Mouse (Mus musculus): ENCODE results near the gene Sprr2k. TPM values are rescaled to one million over a fixed set of nuclear protein-coding genes. Genes with fewer than 3 reads are reported as not detected.

Gene Sprr2k
- not detected in 2 replicates for polyA plus RNA-seq (2015; fragmentation: Nextera tagmentation; extraction: Ambion mirVana)

DNA sequence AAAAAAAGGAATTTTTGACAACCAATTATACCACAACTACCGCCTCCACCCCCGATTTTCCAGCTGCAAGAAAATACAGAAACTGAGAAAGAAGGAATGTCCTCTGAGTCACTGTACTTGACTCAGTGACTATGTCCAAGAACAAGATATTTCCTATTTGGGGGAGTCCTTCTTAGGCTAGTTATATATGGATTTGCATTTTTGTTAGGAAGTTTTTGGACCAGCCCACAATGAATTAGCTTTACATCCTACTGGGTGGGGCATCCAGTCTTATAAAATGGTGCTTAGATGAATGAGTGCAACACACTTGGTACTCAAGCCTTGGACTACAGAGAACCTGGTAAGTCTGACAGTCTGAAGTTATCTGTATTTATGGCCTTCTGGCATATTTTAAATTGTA, at the start of gene Sprr2k:
Gene Sprr2k, plus strand, starts transcription at position 301 of the 400 bp plus-strand sequence.
- Histone ChIP-seq H3K4me1 (no peaks in the 10 kb centered on the region), H3K9ac (no peak within 1 kb of the TSS), H3K9me3 (no peaks in the 10 kb centered on the region), H3K27me3 (replicated peaks) (no peaks in the 10 kb centered on the region), H3K36me3 (no peaks in the 10 kb centered on the region), H3K27ac (replicated peaks) (no peak within 1 kb of the TSS), H3K4me3 (no peak within 1 kb of the TSS), H3K4me2 (no peak within 1 kb of the TSS)
- WGBS = 75% methylated on average over 2 of the region's 2 CpGs
- no peak for ATAC-seq (ENCODE audit: extremely low read depth, insufficient number of reproducible peaks, low FRiP score, low TSS enrichment)

DNA sequence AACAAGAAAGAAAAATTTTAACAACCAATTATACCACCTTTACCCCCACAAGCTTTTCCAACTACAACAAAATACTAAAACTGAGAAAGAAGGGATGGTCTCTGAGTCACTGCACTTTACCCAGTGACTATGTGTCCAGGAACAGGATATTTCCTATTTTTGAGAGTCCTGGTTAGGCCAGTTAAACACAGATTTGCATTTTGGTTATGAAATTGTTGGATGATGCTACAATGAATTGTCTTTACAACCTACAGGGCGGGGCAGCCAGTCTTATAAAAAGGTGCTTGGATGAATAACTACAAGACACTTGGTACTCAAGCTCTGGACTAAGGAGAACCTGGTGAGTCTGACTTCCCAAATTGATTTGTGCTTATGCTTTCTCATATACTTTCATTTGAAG, 47.0 kb upstream of the Sprr2k start, which contains the start of gene Sprr2h:
Gene Sprr2h, plus strand, starts transcription at position 301 of the 400 bp plus-strand sequence.
- Histone ChIP-seq H3K9ac (no peak within 1 kb of the TSS), H3K9me3 (no peaks in the 10 kb centered on the region), H3K27me3 (replicated peaks) (no peaks in the 10 kb centered on the region), H3K4me2 (no peak within 1 kb of the TSS), H3K4me3 (no peak within 1 kb of the TSS), H3K27ac (replicated peaks) (no peak within 1 kb of the TSS), H3K4me1 (no peaks in the 10 kb centered on the region), H3K36me3 (no peaks in the 10 kb centered on the region)
- WGBS = 64% methylated on average over 1 of the region's 1 CpGs
- no peak for ATAC-seq (ENCODE audit: extremely low read depth, insufficient number of reproducible peaks, low FRiP score, low TSS enrichment)

DNA sequence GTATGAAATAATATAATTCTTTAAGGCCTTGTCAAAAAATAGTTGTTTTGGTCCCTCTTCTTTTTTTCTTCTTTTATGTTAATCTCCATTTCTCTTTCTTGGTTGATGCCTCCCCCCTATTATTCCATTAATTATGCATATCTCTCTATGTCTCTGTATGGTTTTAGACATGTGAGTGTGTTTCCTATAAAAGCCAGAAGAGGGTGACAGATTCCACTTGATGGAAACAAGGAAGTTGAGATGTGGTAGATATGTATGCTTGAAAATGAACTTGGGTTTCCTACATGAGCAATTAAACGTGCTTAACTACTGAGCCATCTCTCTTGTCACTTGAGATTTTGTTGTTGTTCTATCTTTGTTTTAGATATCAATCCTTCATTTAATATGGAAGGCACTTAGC, 38.1 kb upstream of the Sprr2k start:
- Histone ChIP-seq H3K36me3 (no peaks in the 10 kb centered on the region), H3K4me2 (no peak overlapping the region), H3K4me3 (no peak overlapping the region), H3K4me1 (no peaks in the 10 kb centered on the region), H3K27me3 (replicated peaks) (no peaks in the 10 kb centered on the region), H3K9ac (no peak overlapping the region), H3K9me3 (no peaks in the 10 kb centered on the region), H3K27ac (replicated peaks) (no peak overlapping the region)
- WGBS = 49% methylated on average over 1 of the region's 1 CpGs
- ATAC-seq (ENCODE audit: extremely low read depth, insufficient number of reproducible peaks, low FRiP score, low TSS enrichment) = no peak

DNA sequence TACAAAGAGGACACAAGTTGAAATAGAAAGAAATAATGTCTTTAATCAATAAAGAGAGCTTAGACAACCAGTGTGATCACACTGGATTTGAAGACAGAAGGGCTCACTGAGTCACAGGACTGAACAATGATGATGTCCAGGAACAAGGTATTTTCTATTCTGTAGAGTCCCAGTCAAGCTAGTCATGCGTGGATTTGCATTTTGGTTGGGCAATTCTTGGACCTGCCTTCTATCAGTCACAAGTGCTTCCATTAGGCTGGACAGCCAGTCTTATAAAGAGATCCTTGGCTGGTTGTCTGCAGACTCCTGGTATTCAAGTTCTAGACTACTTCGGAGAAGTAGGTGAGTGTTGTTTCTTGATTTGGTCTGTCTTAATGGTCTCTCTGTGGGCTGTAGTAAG, 24.7 kb upstream of the Sprr2k start, which contains the start of gene Sprr2i:
Gene Sprr2i, plus strand, starts transcription at position 301 of the 400 bp plus-strand sequence.
- H3K9ac ChIP-seq = no peak within 1 kb of the TSS
- ATAC-seq (ENCODE audit: extremely low read depth, insufficient number of reproducible peaks, low FRiP score, low TSS enrichment) = no peak
- no peaks in the 10 kb centered on the region for H3K27me3 ChIP-seq (replicated peaks)
- H3K4me3 ChIP-seq = no peak within 1 kb of the TSS
- 75% methylated on average over 2 of the region's 2 CpGs for WGBS
- no peak within 1 kb of the TSS for H3K27ac ChIP-seq (replicated peaks)
- no peaks in the 10 kb centered on the region for H3K36me3 ChIP-seq
- no peaks in the 10 kb centered on the region for H3K4me1 ChIP-seq
- H3K9me3 ChIP-seq = no peaks in the 10 kb centered on the region
- no peak within 1 kb of the TSS for H3K4me2 ChIP-seq

DNA sequence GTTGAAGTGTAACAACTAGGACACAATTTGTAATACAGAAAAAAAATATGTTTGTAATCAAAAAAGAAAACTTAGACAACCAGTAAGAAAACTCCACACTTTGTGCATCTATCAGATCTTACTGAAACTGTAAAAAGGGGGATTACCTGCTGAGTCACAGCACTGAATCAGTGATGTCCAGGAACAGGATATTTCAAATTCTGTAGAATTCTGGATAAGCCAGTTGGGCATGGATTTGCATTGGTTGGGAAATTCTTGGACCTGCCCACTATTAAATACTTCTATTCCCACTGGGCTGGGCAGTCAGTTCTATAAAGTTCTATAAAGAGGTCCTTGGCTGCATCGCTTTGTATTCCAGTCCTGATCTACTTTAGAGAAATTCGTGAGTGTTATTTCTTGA, 14.6 kb upstream of the Sprr2k start, which contains the start of gene Sprr2j-ps:
Gene Sprr2j-ps, plus strand, starts transcription at position 301 of the 400 bp plus-strand sequence.
- ATAC-seq (ENCODE audit: extremely low read depth, insufficient number of reproducible peaks, low FRiP score, low TSS enrichment) = no peak

DNA sequence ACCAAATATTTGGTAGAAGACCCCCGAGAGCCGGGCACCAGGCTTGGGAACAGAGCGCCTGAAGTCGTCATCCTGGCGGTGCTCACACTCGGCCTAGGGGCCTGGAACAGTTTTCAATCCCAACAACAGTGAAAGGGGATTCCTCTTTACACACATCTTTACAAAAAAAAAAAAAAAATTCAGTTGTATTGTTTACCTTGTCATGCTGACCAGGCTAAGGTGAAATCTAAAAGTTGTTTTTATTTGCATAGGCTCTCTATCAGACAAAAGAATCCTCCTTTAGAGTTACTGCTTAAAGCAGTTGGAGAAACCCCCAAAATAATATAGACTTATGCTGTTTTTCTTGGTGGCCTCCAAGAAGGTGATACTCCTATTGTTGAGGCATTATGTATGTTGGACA, 3.1 kb upstream of the Sprr2k start, which contains the start of gene Gm9774:
Gene Gm9774, minus strand, starts transcription at position 101 of the 400 bp plus-strand sequence.
- ATAC-seq (ENCODE audit: extremely low read depth, insufficient number of reproducible peaks, low FRiP score, low TSS enrichment) = no peak
- no peaks in the 10 kb centered on the region for H3K9me3 ChIP-seq
- H3K4me1 ChIP-seq = no peaks in the 10 kb centered on the region
- H3K36me3 ChIP-seq = no peaks in the 10 kb centered on the region
- WGBS = 87% methylated on average over 6 of the region's 6 CpGs
- no peaks in the 10 kb centered on the region for H3K27me3 ChIP-seq (replicated peaks)
- no peak within 1 kb of the TSS for H3K4me2 ChIP-seq
- no peak within 1 kb of the TSS for H3K9ac ChIP-seq
- no peak within 1 kb of the TSS for H3K4me3 ChIP-seq
- H3K27ac ChIP-seq (replicated peaks) = no peak within 1 kb of the TSS

More for the DNA sequence above, 14.6 kb upstream of the Sprr2k start, which contains the start of gene Sprr2j-ps:
- WGBS = 82% methylated on average over 2 of the region's 2 CpGs
- Histone ChIP-seq H3K9me3 (no peaks in the 10 kb centered on the region), H3K36me3 (no peaks in the 10 kb centered on the region), H3K4me1 (no peaks in the 10 kb centered on the region), H3K4me2 (no peak within 1 kb of the TSS), H3K27me3 (replicated peaks) (no peaks in the 10 kb centered on the region), H3K4me3 (no peak within 1 kb of the TSS), H3K9ac (no peak within 1 kb of the TSS), H3K27ac (replicated peaks) (no peak within 1 kb of the TSS)

DNA sequence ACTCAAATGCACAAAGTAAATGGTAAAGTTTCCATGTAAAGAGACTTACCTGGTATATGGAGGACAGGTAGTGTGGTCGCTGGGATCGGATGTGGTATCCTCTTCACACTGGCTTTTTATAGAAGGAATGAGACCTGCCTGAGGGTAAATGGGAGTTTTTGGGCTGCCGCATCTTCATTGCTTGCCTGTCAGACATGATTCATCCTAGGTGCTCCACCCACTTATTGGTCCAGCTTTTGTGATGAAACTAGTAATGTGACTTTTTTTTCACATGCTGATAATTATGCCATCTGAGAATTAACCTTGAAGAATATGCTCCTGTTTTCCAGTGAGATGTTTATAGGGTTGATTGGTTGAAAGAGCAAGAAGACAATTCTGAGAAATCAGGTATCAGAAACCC, 6.3 kb downstream of the Sprr2k start, which contains the start of gene Sprr1b:
Gene Sprr1b, minus strand, starts transcription at position 101 of the 400 bp plus-strand sequence.
- ATAC-seq (ENCODE audit: extremely low read depth, insufficient number of reproducible peaks, low FRiP score, low TSS enrichment) = no peak
- Histone ChIP-seq H3K9me3 (no peaks in the 10 kb centered on the region), H3K4me3 (no peak within 1 kb of the TSS), H3K27me3 (replicated peaks) (no peaks in the 10 kb centered on the region), H3K9ac (no peak within 1 kb of the TSS), H3K27ac (replicated peaks) (no peak within 1 kb of the TSS), H3K36me3 (no peaks in the 10 kb centered on the region), H3K4me2 (no peak within 1 kb of the TSS), H3K4me1 (no peaks in the 10 kb centered on the region)
- 79% methylated on average over 3 of the region's 3 CpGs for whole genome bisulfite sequencing

DNA sequence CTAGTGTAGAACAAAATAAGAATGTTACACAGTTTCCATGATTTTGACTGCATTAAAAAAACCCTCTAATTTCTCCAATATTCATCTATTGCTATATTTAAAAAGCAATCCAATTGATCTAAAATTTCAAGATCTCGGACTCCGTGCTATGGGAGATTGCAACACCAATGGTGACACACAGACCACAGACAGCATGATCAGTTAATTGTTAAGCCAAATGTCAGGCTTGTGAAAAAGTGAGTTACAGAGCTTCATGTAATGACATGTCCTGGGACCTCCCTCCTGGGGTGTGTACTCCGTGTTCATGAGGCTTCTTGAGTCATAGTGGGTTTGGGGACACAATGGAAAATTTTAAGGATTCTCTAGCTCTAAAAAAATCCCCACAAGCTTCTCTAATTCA, 7.8 kb downstream of the Sprr2k start:
- Histone ChIP-seq H3K4me1 (no peaks in the 10 kb centered on the region), H3K9me3 (no peaks in the 10 kb centered on the region), H3K27ac (replicated peaks) (no peak overlapping the region), H3K9ac (no peak overlapping the region), H3K27me3 (replicated peaks) (no peaks in the 10 kb centered on the region), H3K4me2 (no peak overlapping the region), H3K36me3 (no peaks in the 10 kb centered on the region), H3K4me3 (no peak overlapping the region)
- 78% methylated on average over 3 of the region's 3 CpGs for whole genome bisulfite sequencing
- ATAC-seq (ENCODE audit: extremely low read depth, insufficient number of reproducible peaks, low FRiP score, low TSS enrichment) = no peak

DNA sequence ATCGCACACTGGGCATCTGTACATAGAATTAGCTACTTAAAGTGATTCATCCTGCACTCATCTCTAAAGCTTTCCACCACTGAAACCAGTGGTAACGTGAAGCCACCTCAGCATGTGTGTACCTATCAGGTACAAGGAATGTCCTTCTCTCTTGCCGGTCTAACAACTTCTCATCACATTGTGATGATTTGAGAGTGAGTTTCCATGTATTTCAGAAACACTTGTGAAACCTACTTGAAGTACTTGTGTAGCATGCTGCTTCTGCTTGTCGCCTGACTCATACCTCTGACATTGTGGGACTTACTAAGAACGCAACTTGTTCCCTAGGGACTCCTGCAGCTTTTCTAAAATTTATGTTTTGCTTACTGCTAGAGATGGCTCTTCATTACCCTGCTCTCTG, 22.8 kb downstream of the Sprr2k start:
- no peak overlapping the region for H3K27ac ChIP-seq (replicated peaks)
- H3K4me3 ChIP-seq = no peak overlapping the region
- no peaks in the 10 kb centered on the region for H3K36me3 ChIP-seq
- WGBS = 52% methylated on average over 5 of the region's 5 CpGs
- H3K4me1 ChIP-seq = no peaks in the 10 kb centered on the region
- no peaks in the 10 kb centered on the region for H3K9me3 ChIP-seq
- ATAC-seq (ENCODE audit: extremely low read depth, insufficient number of reproducible peaks, low FRiP score, low TSS enrichment) = no peak
- no peaks in the 10 kb centered on the region for H3K27me3 ChIP-seq (replicated peaks)
- H3K4me2 ChIP-seq = no peak overlapping the region
- no peak overlapping the region for H3K9ac ChIP-seq

DNA sequence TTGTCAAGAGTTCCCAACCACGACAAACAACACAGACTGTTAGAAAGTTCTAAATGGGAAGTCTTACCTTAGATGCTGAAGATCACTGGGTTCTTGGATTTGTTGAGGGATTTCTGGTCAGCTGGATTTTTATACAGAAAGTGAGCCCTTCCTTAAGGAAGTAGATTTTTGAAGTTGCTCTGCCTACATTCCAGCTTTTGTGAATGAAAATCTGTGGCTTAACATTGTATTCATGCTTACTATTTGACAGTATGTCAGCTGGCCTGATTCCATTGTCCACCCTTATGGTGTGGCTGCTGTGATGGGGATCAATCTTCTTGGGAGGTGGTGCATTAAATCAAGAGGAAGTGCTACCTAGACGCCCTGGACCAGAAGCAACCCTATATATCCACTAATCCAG, 26.2 kb downstream of the Sprr2k start, which contains the start of gene Sprr3:
Gene Sprr3, minus strand, starts transcription at position 101 of the 400 bp plus-strand sequence.
- no peak within 1 kb of the TSS for H3K9ac ChIP-seq
- H3K36me3 ChIP-seq = no peaks in the 10 kb centered on the region
- no peak within 1 kb of the TSS for H3K27ac ChIP-seq (replicated peaks)
- H3K4me2 ChIP-seq = no peak within 1 kb of the TSS
- no peaks in the 10 kb centered on the region for H3K4me1 ChIP-seq
- no peak within 1 kb of the TSS for H3K4me3 ChIP-seq
- WGBS = 56% methylated on average over 2 of the region's 2 CpGs
- no peaks in the 10 kb centered on the region for H3K9me3 ChIP-seq
- H3K27me3 ChIP-seq (replicated peaks) = no peaks in the 10 kb centered on the region
- no peak for ATAC-seq (ENCODE audit: extremely low read depth, insufficient number of reproducible peaks, low FRiP score, low TSS enrichment)

DNA sequence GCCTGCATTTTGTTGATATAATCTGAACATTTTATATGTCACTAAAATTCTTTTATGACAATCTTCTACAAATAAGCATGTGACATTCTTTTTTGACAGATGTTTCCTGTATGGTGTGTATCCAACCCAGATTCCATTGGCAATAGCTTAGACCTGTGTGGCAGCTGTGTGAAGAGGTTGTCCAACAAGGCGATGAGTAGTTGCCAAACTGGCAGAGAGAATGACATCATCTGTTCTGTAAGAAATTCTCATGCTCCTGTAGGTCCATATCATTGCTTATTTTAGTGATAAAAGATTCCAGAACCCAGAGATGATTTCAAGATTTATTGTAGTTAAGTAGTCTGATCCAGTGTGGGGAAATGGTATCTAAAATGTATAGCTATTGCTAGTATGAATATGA, 34.2 kb downstream of the Sprr2k start:
- WGBS = 63% methylated on average over 1 of the region's 1 CpGs
- H3K36me3 ChIP-seq = no peaks in the 10 kb centered on the region

DNA sequence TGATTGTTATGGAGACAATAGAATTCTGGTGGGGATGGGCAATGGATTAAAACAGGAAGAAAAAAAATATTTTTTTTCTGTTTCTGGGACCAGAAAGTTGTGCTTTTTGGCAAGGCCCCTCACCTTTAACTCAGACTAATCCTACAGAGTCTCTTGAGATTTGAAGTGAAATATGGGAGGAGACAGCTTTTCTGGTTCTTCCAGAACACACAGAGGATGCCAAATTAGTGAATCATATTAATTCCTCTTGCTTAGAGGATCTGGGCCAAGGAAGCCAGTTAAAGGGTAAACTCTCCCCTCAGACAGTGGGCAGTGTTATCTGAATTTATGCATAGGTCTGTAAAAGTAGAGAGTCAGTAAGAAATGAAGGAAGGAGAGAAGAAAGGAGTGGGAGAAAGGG, 35.0 kb downstream of the Sprr2k start:
- Histone ChIP-seq H3K27ac (replicated peaks) (no peak overlapping the region), H3K4me1 (no peaks in the 10 kb centered on the region), H3K4me2 (no peak overlapping the region), H3K4me3 (no peak overlapping the region), H3K36me3 (no peaks in the 10 kb centered on the region), H3K9me3 (no peaks in the 10 kb centered on the region), H3K27me3 (replicated peaks) (no peaks in the 10 kb centered on the region), H3K9ac (no peak overlapping the region)
- ATAC-seq (ENCODE audit: extremely low read depth, insufficient number of reproducible peaks, low FRiP score, low TSS enrichment) = no peak

More for the DNA sequence above, 34.2 kb downstream of the Sprr2k start:
- no peaks in the 10 kb centered on the region for H3K9me3 ChIP-seq
- H3K27me3 ChIP-seq (replicated peaks) = no peaks in the 10 kb centered on the region
- no peak for ATAC-seq (ENCODE audit: extremely low read depth, insufficient number of reproducible peaks, low FRiP score, low TSS enrichment)
- no peak overlapping the region for H3K4me3 ChIP-seq
- no peak overlapping the region for H3K27ac ChIP-seq (replicated peaks)
- no peak overlapping the region for H3K9ac ChIP-seq
- no peak overlapping the region for H3K4me2 ChIP-seq
- H3K4me1 ChIP-seq = no peaks in the 10 kb centered on the region
